Mouse (Mus musculus) adrenal gland, postnatal 14 days (tissue): ENCODE data around the gene Gm7247. TPM values are rescaled to one million over a fixed set of nuclear protein-coding genes. Genes with fewer than 3 reads are reported as not detected.
A peak's percentile ranks its signal among the peaks of the same experiment; 100 is the strongest.
"Not testable (repeated sequence)": the region's sequence is repeated elsewhere in the genome, so short reads cannot be mapped to it uniquely, and the experiment has no call there.

Source experiments
- DNase-seq: peaks from one replicate; pipeline ENCODE4 v3.0.0; 2021; ENCODE audit warnings: mixed read lengths
- total RNA-seq: library from RNA; stranded (reverse); gene quantifications from 2 replicates; pipeline ENCODE4 v1.2.3, GENCODE M21; 2021

Gm7247 gene
- total RNA-seq, 1 experiment from 2014 or later, result not detected

DNA sequence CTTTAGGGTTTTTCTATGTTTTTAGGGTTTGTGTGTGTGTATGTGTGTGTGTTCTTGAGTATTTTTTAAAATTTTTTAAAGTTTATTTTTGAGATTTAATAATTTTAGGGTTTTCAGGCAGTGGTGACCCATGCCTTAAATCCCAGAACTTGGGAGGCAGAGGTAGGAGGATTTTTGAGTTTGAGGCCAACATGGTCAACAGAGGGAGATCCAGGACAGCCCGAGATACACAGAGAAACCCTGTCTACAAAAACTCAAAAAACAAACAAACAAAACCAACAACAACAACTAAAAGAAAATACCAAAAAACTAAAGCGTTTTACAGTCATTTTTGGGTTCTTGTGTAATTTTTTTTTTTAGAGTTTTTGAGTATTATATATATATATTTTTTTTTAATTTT lies 134.2 kb downstream of the Gm7247 start:
- peak; percentile 10 for DNase-seq

DNA sequence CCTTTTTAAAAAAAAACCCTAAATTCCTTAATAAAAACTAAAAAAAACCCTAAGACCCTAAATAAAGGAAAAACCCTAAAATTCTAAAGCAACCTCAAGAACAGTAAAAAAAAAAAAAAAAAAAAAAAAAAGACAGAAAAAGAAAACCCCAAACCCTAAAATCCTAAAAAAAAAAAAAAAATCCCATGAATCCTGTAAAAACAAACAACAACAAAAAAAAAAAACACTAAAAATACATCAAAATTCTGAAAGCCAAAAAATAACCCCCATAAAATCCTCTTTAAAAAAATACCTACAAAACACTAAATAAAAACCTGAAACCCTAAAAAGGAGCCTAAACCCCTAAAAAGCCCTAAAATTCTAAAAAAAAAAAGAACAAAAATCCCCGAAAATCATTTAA lies 135.4 kb downstream of the Gm7247 start:
- DNase-seq, result no peak

DNA sequence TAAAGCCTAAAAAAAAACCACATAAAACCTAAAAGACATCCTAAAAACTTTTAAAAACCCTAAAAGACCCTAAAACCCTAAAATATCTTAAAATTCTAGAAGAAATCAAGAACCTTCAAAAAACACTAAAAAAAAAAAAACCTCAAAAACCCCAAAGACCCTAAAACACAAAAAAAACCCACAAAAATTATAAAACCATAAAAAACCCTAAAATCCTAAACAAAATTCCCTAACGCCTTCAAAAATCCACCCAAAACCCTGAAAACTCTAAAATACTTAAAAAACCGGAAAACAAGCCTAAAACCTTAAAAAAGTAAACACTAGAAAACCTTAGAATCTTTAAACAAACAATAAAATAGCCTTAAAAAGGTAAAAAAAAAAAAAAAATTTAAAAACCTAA lies 136.4 kb downstream of the Gm7247 start:
- DNase-seq, result no peak

DNA sequence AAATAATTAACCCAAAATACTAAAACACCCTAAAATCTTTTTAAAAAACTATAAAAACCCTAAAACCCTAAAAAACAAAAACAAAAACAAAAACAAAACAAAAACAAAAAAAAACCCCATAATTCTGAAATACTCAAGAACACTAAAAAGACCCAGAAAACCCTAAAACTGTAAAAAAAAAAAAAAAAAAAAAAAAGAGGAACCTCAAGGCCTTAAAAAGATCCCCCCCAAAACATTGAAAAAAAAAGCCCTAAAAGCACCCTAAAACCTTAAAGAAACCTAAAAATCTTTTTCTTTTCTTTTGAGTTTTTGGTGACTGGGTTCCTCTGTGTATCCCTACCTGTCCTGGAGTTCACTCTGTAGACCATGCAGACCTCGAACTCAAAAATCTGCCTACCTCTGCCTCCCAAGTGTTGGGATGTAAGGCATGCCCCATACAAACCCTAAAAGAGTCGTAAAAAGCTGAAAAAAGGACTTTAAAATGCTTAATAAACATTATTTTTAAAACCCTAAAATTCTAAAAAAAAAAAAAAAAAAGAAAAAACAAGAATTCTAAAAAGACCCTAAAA lies 138.2 kb downstream of the Gm7247 start:
- no peak for DNase-seq

DNA sequence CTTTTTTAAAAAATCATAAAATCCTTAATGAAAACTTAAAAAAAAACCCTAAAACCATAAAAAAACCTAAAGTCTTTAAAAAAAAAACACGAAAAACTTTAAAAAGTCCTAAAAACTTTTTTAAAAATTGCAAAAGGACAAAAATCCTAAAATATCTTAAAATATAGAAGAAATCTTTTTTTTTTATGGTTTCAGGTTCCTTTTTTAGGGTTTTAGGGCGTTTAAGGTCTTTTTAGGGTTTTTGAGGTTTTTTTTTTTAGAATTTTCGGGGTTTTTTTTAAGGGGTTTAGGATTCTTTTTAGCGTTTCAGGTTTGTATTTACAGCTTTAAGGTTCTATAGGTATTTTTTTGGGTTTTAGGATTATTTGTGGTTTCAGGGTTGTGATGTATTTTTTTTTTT lies 138.9 kb downstream of the Gm7247 start:
- DNase-seq, result no peak

DNA sequence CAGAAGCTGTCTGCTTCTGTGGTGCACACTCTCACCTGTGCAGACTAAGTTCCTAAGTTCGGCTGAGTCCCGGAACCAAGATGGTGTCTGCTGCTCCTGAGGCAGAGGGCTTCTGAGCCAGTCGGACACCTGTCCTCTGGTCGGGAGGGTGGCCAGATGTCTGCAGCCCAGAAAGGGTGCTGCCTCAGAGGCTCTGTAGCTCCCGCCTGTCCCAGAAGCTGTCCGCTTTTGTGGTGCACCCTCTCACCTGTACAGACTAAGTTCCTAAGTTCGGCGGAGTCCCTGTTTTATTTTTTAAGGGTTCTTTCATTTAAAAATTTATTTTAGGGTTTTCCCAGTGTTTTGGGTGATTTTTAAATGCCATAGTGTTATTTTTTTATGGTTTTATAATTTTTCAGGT lies 145.9 kb downstream of the Gm7247 start:
- no peak for DNase-seq

DNA sequence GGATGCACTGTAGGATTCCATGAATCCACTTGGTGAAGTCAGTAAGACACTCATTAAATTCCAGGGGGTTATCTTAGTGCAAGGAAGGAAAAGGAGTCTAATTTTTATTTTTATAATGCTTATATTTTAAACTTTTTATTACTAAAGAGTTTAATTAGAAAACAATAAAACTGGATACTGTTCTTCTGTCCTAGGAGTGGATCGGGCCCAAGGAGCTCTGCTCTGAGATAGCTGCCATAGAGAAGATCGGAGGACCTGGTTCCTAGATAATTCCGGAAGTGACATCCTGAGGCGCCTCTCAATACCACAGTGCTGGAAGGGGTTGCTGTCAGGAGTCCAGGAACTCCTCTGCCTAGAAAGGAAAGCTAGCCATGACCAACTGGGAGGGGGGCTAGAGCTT lies 190.9 kb downstream of the Gm7247 start, which contains the start of gene Gm5622:
TSS of gene Gm5622 (plus strand) at position 301 of the 400 bp plus-strand sequence.
- DNase-seq, result no peak

DNA sequence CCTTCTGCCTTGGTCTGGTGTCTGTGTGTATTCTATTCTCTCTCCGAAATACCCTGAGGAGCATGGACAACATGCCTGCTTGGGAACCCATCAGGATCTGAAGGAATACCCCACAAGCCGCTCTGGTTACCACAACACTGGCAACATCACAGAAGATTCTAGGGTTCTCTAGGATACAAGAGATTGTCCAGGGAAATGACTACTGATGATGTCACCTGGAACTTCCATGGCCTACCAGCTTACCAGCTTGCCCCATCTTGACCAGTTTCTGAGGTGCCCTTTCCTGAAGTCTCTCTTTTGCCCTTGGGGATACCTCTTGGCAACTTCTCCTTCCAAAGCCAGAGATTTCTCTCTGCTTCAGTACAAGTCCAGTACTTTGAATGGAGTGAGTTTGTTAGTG lies 212.4 kb downstream of the Gm7247 start, which contains the start of gene Gm17175:
TSS of gene Gm17175 (minus strand) at position 101 of the 400 bp plus-strand sequence.
- not testable (repeated sequence) for DNase-seq

DNA sequence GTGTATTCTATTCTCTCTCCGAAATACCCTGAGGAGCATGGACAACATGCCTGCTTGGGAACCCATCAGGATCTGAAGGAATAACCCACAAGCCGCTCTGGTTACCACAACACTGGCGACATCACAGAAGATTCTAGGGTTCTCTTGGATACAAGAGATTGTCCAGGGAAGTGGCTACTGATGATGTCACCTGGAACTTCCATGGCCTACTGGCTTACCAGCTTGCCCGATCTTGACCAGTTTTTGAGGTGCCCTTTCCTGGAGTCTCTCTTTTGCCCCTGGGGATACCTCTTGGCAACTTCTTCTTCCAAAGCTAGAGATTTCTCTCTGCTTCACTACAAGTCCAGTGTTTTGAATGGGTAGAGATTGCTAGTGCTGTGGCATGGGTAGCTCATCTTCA lies 230.5 kb downstream of the Gm7247 start, which contains the start of gene Gm17174:
TSS of gene Gm17174 (minus strand) at position 101 of the 400 bp plus-strand sequence.
- DNase-seq, result not testable (repeated sequence)

DNA sequence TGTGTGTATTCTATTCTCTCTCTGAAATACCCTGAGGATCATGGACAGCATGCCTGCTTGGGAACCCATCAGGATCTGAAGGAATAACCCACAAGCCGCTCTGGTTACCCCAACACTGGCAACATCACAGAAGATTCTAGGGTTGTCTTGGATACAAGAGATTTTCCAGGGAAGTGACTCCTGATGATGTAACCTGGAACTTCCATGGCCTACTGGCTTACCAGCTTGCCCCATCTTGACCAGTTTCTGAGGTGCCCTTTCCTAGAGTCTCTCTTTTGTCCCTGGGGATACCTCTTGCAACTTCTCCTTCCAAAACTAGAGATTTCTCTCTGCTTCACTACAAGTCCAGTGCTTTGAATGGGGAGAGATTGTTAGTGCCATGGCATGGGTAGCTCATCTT lies 249.7 kb downstream of the Gm7247 start, which contains the start of gene Gm17078:
TSS of gene Gm17078 (minus strand) at position 101 of the 400 bp plus-strand sequence.
- no peak for DNase-seq

Other genes starting within 250 kb of the Gm7247 start
- gene Eddm3b, start 247.3 kb upstream of the Gm7247 start, total RNA-seq, result not detected in 2 replicates
- gene Rnase6, start 237.8 kb upstream of the Gm7247 start, total RNA-seq, result 1.3 and 4.5 TPM in 2 replicates
- not detected in 2 replicates for gene Rnase1, start 215.0 kb upstream of the Gm7247 start, total RNA-seq
- gene Rnase2b, start 199.5 kb upstream of the Gm7247 start, total RNA-seq, result not detected in 2 replicates
- not detected in 2 replicates for gene Ang2, start 162.6 kb upstream of the Gm7247 start, total RNA-seq
- gene Ear14, start 158.4 kb upstream of the Gm7247 start, total RNA-seq, result not detected in 2 replicates
- 1.4 and 1.9 TPM in 2 replicates for gene Rnase2a, start 105.6 kb upstream of the Gm7247 start, total RNA-seq
- gene Vmn2r88, start 49.1 kb downstream of the Gm7247 start, total RNA-seq, result not detected in 2 replicates
- not detected in 2 replicates for gene Vmn2r89, start 90.1 kb downstream of the Gm7247 start, total RNA-seq
- gene Gm5622, start 191.0 kb downstream of the Gm7247 start, total RNA-seq, result not detected in 2 replicates
- gene Gm17175, start 212.3 kb downstream of the Gm7247 start, total RNA-seq, result not detected in 2 replicates
- not detected in 2 replicates for gene Gm17174, start 230.4 kb downstream of the Gm7247 start, total RNA-seq
- gene Gm17078, start 249.6 kb downstream of the Gm7247 start, total RNA-seq, result not detected in 2 replicates